Mouse (Mus musculus): Measurements from ENCODE around the gene Tapt1.

Gene Tapt1

DNA sequence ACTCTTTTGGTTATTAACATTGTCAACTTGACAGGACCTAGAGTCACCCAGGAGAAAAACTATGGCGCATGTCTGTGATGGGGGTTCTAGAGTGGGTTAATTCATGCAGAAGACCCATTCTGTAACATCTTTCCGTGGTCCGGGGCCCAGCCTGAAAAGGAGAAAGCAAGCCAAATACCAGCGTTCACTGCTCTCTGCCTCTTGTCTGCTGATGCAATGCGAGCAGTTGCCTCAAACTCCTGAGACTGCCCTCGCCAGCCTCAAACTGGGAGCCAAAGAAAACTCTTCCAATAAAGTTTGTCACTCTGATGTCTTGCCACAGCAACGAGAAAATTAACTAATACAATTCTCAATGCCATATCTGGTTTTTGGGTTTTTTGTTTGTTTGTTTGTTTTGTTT lies 8.2 kb upstream of the Tapt1 start:
- DNase-seq (ENCODE audit: low read depth in 2 of 2, low spot score in 2 of 2) = no peak

DNA sequence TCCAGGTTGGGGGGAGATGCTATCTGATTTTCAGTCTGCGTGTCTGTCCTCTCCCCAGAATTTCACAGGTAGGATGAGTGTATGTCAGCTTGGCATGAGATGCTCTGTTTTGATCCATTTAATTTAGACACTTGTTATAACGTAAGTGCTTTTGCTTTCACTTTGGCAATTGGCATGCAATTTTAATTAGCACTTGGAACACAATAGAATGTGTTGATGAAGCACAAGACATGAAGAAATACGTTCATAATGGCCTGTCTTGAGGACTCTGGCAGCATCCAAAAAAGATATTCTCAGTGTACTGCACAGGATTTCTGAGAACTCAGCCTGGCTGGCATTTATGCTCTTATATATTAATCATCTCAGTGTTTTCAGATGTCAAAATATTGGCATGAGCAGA lies 7.5 kb upstream of the Tapt1 start:
- DNase-seq (ENCODE audit: low read depth in 2 of 2, low spot score in 2 of 2) = no peak

DNA sequence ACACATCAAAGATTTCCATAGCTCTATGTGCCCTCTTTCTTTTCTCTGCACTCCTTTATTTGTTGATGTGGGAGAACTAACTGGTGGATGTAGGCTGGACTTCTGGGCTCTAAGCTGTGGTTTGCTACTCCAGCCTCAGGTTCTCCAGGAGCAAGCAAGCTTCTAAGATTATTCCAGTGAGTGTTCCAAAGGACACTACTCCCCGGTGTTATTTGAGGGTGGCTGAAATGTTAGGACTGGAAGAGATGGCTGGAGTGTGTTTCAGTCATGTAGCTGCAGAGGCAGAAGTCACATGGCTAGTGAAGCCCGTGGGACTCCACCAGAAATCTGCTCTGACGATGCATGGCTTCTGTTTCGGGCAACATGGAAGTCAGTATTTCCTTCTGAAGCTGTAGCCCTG lies 2.3 kb upstream of the Tapt1 start:
- DNase-seq (ENCODE audit: low read depth in 2 of 2, low spot score in 2 of 2) = no peak

DNA sequence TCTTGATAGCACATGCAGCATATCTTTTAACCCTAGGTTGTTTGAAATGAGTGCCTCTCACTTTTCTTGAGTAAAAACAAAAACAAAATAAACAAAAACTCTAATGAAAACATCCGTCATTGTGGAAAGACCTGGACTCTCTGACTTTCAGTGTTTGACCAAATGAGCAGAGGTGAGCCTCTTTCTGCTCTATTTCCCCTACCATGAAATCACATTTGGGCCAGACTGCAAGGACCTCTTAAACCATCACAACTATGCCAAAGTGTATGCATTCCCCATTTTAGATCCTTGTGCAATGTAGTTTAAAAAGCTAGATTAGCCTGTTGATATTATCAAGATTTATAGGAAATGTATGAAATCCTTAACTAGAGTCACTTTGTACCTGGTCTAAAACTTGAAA lies 1.9 kb upstream of the Tapt1 start:
- no peak for DNase-seq (ENCODE audit: low read depth in 2 of 2, low spot score in 2 of 2)

DNA sequence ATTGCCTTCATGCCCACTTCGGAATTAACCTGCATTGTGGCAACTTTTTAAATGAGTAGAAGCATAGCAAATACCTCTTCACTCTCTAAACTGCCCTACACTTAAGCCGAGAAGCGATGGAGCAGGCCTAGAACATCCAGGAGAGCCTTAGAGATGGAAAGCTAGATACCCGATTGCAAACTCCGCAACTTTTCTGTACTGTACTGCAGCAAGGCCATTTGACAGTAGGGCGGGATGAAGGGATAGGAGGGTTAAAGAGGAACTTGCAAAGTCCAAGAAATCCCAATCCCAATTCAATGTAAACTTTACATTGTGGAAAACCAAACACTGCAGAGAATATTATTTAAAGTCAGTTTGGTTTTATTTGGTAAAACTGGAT lies 1.0 kb upstream of the Tapt1 start:
- DNase-seq (ENCODE audit: low read depth in 2 of 2, low spot score in 2 of 2) = no peak

DNA sequence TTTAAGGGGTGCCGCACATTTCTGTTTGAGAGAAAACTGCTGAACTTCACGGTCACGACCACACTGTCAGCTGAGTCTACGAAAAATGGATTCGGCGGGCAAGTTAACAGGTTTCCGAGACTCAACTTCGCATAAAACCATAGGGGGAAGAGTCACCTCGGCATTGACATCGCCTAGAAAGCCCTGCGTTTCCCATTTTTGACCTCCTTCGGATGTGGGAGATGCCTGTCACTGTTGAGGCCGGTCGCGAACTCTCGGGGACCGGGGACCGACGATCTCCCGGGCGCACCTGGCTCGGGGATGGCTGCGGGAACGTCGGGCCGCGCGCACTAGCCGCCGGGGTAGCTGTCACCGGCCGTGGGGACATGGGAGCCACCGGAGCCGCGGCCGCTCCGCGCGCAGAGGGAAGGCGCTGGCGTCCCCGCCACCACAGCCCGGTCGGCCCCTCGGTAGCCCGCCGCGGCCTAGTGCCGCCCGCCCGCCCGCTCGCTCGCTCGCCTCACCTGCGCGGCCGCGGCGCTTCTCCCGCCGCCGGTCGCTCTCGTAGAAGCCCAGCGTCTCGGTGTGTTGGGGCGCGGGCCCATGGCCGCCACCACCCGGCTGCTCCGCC lies 410 bp downstream of the Tapt1 start:
- peak; percentile 15 to 19 for DNase-seq (ENCODE audit: low read depth in 2 of 2, low spot score in 2 of 2)

DNA sequence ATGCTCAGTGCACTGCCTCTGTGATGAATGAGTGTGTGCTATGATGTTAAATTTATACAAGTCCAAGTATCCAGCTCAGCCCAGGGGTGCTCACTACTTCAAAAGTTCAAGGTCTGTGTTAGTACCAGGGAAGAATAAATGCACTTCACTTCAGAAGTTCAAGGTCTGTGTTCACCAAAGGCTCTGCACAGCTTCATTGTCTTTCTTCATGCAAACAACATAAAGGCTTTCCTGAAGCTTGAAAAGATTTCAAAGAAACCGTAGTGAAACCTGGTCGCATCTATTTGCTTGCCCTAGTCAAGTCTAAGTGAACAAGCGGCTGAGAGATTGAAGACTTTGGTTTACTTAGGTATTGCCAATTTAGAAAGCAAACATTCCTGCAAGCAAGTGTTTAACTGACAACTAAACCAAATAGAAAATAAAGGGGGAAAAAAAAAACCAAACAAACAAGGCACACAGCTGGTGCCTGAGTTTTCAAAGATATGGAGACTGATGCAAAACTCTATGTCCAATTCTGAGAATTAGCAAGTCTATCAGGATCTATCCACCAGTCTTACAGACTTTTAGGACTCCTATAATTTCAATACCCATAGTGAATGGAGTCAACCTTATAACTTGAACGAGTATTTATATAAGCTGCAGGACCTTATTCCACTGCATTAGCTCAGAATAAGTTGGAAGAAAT lies 1.4 kb downstream of the Tapt1 start:
- no peak for DNase-seq (ENCODE audit: low read depth in 2 of 2, low spot score in 2 of 2)

DNA sequence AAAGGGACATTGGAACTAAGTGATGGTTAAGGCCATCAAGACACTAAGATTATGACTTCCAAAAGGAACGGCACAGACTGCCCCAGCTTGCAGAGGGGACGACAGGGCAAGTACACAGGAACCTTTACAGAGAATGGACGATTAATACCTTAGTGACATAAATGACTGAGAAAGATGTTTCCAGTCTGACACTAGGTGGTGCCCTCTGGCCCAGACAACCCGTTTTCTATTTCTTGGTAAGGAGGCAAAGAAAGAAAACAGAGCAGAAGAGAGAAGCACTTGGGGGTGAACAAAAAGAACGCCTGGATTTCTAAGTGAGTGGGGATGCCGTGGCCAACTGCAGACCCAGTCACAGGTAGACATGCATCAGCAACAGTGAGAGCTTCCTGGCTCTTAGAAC lies 2.2 kb downstream of the Tapt1 start:
- peak; percentile 32 to 51 for DNase-seq (ENCODE audit: low read depth in 2 of 2, low spot score in 2 of 2)

DNA sequence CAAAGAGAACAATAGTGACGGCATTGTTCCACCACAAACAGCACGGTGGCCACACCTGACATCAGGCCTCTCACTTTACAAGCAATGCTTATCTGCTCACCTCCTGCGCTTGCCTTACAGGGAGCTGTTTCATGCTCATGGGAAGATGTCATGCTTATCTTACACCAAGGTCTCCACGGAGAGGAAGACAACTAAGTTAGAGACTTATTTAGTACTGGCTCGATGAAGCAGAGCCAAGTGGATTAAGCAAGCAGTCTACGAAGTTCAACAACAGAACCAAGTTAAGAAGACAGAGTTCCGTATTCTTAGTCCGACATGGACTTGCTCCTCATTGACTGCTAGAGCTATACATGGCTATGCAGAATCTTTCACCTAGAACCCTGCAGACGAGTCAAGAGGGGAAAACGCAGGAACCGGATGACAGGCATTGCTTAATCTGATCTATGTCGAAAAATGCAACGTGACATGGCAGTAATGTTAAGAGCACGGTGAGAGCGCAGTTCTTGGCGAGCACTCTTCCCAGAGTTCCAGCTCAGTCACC lies 3.0 kb downstream of the Tapt1 start:
- DNase-seq (ENCODE audit: low read depth in 2 of 2, low spot score in 2 of 2) = peak in 1 of 2 experiments; percentile 27

DNA sequence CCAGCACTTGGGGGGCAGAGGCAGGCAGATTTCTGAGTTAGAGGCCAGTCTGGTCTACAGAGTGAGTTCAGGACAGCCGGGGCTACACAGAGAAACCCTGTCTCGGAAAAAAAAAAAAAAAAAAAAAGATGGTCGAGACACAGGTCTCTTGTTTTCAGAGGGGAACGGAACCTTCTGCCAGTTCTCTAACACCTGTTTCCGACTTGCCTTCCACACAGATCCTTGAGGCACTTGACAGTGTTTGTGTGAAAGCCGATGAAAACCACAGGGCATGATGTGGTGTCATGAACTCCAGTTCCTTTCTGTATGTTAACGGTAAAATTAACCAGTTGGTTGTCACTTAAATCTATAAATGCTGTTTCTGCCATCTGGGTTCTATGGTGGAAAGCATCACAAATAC lies 6.0 kb downstream of the Tapt1 start:
- DNase-seq (ENCODE audit: low read depth in 2 of 2, low spot score in 2 of 2) = peak; percentile 29 to 35

DNA sequence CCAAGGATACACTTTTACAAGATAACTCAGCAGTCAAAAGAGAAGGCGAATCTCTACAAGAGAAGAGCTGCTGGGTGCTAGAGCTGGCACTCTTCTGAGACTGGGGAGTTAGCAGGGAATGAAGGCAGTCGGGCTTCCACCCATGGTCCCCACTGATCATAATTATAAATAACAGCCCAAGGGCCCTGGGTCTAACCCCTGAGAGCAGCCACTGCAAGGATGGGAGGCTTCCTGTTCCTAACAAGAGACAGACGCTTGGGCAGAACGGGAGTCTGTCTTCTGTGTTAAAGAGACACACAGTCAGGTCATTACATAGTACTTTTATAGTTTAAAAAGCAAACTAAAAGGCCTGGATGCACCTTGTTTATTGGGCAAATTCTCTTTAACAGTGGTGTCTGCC lies 6.6 kb downstream of the Tapt1 start:
- DNase-seq (ENCODE audit: low read depth in 2 of 2, low spot score in 2 of 2) = no peak

DNA sequence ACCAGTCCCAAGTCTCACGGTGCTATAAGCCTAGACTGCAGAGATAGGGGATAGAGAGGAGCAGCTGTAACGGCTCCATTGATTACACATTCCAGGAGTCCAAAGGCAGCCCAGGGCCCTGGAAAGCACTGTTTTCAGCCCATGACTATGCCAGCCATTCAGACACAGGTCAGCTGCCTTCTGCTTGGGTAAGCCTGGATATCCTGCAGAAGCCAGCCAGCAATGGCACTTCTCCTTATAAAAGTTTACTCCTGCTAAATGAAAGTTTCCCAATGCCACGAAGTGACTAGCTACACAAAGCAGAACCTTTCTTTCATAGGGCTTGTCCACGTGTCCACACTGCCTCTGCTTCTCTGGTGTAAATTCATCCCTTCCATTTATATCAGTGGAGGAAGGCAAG lies 7.9 kb downstream of the Tapt1 start:
- no peak for DNase-seq (ENCODE audit: low read depth in 2 of 2, low spot score in 2 of 2)

DNA sequence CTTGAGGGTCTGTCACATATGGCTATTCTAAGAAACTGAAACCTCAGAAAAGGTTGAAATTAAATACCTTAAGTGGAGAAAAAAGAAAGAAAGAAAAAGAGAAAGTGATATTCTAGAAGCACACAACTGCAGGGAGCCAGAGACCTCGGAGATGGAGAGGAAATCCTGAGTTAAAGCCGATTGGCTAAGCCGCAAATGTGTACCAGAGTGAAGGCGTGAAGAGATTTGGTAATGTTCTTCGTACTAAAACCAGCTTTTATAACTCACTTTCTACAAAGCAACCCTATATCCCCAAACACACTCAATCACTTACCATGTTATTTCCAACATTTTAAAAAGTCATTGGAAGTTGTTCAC lies 8.8 kb downstream of the Tapt1 start:
- no peak for DNase-seq (ENCODE audit: low read depth in 2 of 2, low spot score in 2 of 2)

DNA sequence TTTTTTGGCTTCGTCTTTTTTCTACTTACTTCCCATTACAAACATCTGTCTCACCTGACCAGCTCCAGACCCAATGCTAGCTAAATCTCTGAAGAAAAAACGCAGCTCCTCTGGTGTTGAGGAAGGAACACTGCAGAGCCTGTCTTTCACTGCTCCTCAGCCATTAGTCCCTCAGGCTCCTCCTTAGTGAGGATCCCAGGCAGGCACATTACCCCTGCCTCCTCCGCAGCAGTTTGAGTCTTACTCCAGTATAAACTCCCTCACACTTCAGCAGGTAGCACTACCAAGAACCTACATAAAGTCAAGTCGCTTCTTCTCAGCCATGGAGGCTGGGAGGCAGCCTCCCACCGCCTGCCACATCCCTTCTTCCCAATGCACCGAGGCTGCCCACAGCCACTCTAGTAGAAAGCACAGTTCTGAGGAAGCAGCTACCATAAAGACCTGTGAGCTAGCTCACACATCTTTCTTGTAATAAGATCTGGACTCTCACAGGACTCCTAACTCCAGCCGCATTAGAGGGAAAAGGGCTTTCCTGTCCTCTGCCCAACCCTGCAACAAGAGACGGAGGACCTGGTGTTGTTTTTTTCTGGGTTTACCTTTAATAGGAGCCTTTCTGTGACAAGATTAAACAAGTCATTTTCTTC lies 9.3 kb downstream of the Tapt1 start:
- DNase-seq (ENCODE audit: low read depth in 2 of 2, low spot score in 2 of 2) = no peak

DNA sequence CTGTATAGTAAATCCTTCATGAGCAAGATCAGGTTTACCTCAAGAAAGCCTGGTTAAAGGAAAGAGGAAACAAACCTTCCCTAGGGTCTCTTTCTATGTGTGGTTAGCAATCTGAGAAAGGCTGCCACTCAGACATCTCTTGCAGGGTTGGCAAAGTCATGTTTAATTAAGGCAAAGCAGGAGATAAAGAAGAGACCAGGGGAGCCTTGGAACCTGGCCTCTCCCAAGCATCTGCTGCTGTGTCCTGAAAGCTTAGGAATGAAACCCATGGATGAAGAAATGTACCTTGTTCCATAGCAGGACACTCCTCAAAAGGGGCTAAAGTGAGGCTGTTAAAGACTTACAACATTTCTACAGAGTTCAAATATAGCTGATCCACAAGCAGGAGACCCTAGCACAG lies 11.3 kb downstream of the Tapt1 start:
- DNase-seq (ENCODE audit: low read depth in 2 of 2, low spot score in 2 of 2) = no peak

DNA sequence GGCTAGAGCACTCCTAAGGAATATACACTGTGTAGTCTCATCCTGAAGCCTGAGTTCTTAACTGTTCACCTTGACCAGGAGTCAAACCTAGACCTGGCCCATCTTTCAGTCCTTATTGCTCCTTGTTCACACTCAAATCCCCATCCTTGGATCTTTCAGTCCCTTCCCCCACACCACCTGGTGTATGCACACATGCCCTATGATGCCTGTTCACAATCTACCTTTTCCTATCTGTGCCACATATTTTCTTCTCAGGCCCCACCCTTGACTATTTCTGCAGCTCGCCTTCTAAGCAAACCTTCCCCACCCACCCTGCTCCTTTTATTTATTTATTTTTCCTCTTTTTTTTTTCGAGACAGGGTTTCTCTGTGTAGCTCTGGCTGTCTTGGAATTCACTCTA lies 12.4 kb downstream of the Tapt1 start:
- no peak for DNase-seq (ENCODE audit: low read depth in 2 of 2, low spot score in 2 of 2)

DNA sequence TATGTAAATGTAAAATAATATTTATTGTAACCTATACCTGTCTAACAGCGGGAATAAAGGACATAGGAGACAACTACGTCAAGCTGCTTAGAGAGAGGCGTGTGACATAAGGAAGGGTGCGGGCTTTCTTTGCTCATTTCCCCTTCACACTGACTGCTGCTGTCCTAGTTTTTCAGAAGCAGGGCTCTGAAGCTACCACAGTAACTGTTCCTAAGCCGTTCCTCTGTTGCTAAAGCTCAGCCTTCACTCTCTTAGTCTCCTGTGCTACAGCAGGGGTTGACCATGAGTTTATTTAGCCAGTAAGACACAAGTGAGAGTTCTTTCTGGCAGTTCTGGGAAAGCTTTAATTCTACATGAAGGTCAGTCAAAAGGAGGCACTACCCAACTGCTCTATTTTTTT lies 13.0 kb downstream of the Tapt1 start:
- DNase-seq (ENCODE audit: low read depth in 2 of 2, low spot score in 2 of 2) = no peak

DNA sequence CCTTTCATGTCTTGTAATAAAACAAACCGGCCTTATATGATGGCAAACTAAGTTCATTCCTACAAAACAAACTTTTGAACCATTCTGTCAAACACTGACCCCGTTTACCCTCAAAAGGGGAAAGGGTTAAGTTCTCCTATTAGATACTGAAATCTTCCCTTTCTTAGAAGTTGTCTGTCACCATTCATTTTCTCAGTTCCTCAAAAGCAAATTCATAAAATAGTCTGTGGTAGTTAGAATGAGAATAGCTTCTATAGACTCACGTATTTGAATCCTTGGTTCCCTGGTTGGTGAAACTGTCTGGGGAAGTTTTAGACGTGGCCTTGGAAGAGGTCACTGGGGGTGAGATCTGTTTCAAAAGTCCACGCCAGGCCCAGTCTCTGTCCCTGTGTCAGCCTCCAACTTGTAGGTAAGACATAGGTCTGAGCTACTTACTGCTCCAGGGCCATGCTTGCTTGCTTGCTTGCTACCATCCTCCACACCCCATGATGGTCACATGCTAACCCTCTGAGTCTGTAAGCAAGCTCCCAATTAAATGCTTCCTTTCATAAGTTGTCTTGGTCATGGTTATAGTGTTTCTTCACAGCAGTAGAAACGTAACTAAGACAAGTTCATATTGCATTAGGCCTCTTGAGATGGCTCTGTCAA lies 14.5 kb downstream of the Tapt1 start:
- no peak for DNase-seq (ENCODE audit: low read depth in 2 of 2, low spot score in 2 of 2)

DNA sequence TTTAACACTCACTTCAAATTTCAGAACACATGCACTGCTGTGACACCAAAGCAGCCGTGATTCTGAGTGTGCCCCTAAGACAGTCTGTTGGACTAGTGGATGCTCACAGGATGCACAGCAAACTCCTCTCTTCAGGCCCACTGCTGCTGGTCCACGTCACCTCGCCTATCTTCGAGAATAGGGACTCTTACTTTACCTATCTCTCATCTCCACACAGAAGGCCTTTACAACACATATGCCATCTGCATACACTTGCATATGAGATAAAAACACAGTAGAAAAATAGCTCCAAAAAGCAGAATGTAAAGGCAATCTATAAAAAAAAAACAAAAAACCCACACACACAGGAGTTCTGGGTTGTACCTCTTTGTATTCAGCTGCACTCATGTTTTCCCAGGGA lies 19.1 kb downstream of the Tapt1 start:
- DNase-seq (ENCODE audit: low read depth in 2 of 2, low spot score in 2 of 2) = no peak

DNA sequence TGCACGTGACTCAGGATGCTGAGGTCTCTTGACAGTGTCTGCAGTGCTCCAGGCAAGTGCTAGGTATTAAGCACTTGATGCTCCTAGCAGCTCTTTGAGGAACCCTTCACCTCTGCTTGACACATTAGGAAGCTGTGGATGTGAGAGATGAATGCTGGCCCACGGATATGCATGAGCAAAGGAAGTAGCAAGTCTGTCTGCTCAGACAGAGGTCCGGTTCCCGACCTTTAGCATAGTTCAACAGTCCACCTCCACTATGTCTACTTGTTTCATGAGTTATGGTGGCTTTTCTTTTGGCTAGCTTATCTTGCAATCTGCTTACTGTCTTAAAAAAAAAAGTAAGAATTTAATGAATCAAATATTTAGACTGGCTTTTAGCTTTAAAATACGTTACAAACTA lies 19.8 kb downstream of the Tapt1 start:
- DNase-seq (ENCODE audit: low read depth in 2 of 2, low spot score in 2 of 2) = no peak

DNA sequence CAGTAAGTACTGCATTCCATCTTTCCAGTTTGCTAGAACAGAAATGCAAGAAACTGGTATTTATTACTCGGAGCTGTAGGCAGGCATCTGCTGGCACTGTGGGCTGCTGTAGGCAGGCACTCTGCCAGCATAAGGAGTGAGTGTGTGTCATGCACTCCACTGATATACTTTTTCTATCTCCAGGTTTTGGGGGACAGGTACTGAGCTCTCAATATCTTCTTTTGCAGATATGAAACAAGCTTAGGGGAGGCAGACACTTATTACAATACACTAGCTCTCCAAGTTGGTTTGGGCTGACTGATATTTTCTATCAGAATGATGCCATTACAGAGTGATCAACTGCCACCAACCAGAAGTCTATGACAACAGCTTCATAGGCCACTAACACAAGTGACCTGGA lies 23.0 kb downstream of the Tapt1 start:
- no peak for DNase-seq (ENCODE audit: low read depth in 2 of 2, low spot score in 2 of 2)

DNA sequence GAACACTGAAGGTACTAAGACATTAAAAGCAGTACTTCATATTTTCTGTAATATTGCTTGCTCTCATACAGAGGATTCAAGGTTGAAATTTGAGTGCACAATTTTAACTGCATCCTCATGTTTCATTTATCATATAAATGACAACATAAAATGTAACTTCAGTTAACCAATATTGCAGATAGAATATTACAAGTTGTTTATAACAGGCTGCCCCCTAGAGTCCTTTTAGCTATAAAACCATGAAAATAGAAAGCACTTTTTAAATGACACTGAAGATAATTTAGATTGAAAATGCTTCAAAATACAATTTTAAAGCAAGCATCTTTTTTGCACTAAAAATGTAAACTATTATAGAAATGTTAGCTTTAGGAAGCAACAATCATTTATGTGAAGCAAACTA lies 24.8 kb downstream of the Tapt1 start:
- no peak for DNase-seq (ENCODE audit: low read depth in 2 of 2, low spot score in 2 of 2)

Data from CD8-positive naive resting alpha-beta T cell, adult 2 months (primary cell).